Mouse (Mus musculus) midbrain, embryonic 11.5 days (tissue): ENCODE data around the gene Dcps. TPM values are rescaled to one million over a fixed set of nuclear protein-coding genes. Genes with fewer than 3 reads are reported as not detected.
A peak's percentile ranks its signal among the peaks of the same experiment; 100 is the strongest.

Experiments
- ATAC-seq: fragments of 200-750 bp; cut with Nextera tagmentation; 2 replicates; pipeline ENCODE4 v1.8.0; 2017; ENCODE audit warnings: moderate TSS enrichment, moderate library complexity; ENCODE audit not compliant: low FRiP score
- DNase-seq: peaks from one replicate; pipeline ENCODE4 v3.0.0; 2015; ENCODE audit warnings: low spot score; ENCODE audit errors: missing footprints
- H3K27ac ChIP-seq: fragments of 300-500 bp; sonication (generic); 2 replicates; pipeline ENCODE4 v1.5.1; 2014; ENCODE audit warnings: low read depth, low read length
- H3K27me3 ChIP-seq: fragments of 300-500 bp; sonication (generic); 2 replicates; pipeline ENCODE4 v1.6.1; 2014; ENCODE audit warnings: mild to moderate bottlenecking, low read length, moderate library complexity, mixed read lengths; ENCODE audit not compliant: control insufficient read depth, insufficient read depth
- H3K36me3 ChIP-seq: fragments of 300-500 bp; sonication (generic); 2 replicates; pipeline ENCODE4 v1.6.1; 2014; ENCODE audit warnings: mild to moderate bottlenecking, low read length, moderate library complexity, mixed read lengths; ENCODE audit not compliant: control insufficient read depth, insufficient read depth
- H3K4me1 ChIP-seq: fragments of 300-500 bp; sonication (generic); 2 replicates; pipeline ENCODE4 v1.6.1; 2014; ENCODE audit warnings: low read length; ENCODE audit not compliant: control insufficient read depth, insufficient read depth
- H3K4me2 ChIP-seq: fragments of 300-500 bp; sonication (generic); 2 replicates; pipeline ENCODE4 v1.6.1; 2014; ENCODE audit warnings: mild to moderate bottlenecking, moderate library complexity
- H3K4me3 ChIP-seq: fragments of 300-500 bp; sonication (generic); 2 replicates; pipeline ENCODE4 v1.5.1; 2014; ENCODE audit warnings: low read depth, low read length
- H3K9ac ChIP-seq: fragments of 300-500 bp; sonication (generic); 2 replicates; pipeline ENCODE4 v1.6.1; 2014; ENCODE audit warnings: low read length
- H3K9me3 ChIP-seq: fragments of 300-500 bp; sonication (generic); 2 replicates; pipeline ENCODE4 v1.6.1; 2016; ENCODE audit warnings: low read length; ENCODE audit not compliant: control insufficient read depth
- WGBS: fragments of 180-500 bp; shearing (Covaris S2); extraction: QIAGEN DNeasy Blood & Tissue Kit; methylation state at CpG from one replicate; pipeline ENCODE4 v1.1.7; 2014; 5-methylcytosine and 5-hydroxymethylcytosine counted together
- polyA plus RNA-seq: library from polyadenylated mRNA; unstranded; fragments of >200 nt; fragmentation: Nextera tagmentation; extraction: Ambion mirVana; gene quantifications from 2 replicates; pipeline ENCODE4 v1.2.1, GENCODE M21; 2014

Gene Dcps
- polyA plus RNA-seq = 96.8 and 98.0 TPM in 2 replicates

DNA sequence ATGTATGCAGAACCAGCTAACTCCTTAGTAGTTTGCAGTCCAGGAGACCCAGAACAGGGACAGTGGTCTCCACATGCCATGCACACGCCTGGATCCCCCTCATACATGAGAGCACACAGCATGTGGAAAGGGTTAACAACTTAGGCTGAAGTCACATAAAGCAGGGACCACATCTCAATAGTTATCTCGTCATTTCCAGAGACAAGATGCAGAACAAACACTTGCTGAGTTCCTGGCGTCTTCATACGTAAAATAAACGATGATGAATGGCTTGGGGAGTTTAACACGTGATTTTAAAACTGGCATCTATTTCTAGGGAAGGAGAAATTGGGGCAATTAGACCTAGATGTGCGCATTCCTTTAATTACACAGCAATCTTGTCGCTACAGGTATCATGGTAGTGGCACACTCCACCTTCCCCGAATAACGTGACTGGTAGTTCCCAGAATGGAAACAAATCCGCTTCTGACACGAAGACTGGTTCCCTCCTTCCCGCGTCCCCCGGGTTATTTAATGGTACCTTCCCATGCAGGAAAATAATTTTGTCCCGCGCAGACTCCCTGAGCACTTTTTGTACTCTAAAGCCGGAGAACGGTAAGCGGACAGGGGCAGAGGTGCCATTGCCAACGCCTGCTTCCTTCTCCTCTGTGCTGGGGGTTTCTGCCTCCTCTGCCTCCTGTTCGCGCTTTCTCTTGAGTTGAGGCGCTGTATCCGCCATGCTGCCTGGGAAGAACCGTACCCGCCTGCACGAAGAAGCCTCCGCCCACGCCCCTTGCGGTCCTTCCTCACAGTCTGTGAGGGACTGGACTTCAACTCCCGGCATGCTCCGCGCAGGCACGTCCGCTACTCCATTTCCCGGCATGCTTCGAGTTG lies at the start of gene Dcps:
Dcps (minus strand) TSS at position 811 of the 873 bp plus-strand sequence.
- H3K27me3 ChIP-seq = no peaks in the 10 kb centered on the region
- ATAC-seq = peak; percentile 98
- peak within 1 kb of the TSS; percentile 65 for H3K9ac ChIP-seq
- H3K36me3 ChIP-seq = peaks cover 2% of the 10 kb centered on the region; the same call in 1 of the 2 replicates
- WGBS = under 1% methylated on average over 38 of the region's 38 CpGs
- DNase-seq = peak; percentile 99
- H3K9me3 ChIP-seq = no peaks in the 10 kb centered on the region
- H3K4me1 ChIP-seq = peaks cover 3% of the 10 kb centered on the region; the same call in 1 of the 2 replicates
- H3K4me2 ChIP-seq = peak within 1 kb of the TSS; percentile 67
- peak within 1 kb of the TSS; percentile 54 for H3K4me3 ChIP-seq
- no peak within 1 kb of the TSS for H3K27ac ChIP-seq

DNA sequence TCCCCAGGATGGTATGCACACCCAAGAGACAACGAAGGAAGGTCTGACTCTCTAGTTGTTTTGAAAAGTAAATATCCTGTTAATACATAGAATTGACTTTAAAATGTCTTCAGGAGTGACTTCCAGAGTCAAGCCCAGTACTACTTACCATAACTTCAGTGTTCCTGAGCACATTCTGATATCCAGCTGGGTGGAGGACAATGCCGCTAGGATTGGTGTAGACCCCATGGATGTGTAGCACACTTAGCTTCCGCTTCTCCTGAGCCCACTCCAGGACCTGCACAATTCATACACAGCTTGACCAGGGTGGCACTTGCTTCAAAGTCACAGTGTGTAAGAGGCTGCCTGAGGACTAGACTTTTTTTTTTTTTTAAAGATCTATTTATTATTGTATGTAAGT lies 47.6 kb upstream of the Dcps start:
- Histone ChIP-seq H3K27ac (no peak overlapping the region), H3K9ac (no peak overlapping the region), H3K4me2 (no peak overlapping the region), H3K36me3 (peaks cover 3% of the 10 kb centered on the region; the same call in 1 of the 2 replicates), H3K9me3 (no peaks in the 10 kb centered on the region), H3K27me3 (no peaks in the 10 kb centered on the region), H3K4me3 (no peak overlapping the region), H3K4me1 (no peaks in the 10 kb centered on the region)
- WGBS = 95% methylated on average over 3 of the region's 3 CpGs
- DNase-seq (peak; percentile 69), ATAC-seq (no peak)

DNA sequence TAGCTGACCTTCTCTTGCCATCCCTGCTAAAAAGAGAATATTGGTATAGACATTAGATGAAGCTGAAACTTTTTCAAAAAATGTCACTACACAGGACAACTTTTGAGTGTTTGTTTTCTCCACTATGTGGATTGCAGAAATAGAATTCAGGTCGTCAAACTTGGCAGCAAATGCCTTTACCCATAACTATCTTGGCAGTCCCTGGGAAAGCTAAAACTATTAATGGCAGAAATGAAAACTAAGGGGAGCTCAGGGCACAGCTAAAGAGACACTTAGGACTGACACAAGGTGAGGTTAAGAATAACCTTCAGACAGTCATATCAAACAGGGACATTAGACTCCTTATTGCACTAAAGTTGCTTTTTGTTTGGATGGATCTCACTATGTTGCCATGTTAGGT lies 42.1 kb upstream of the Dcps start:
- H3K9me3 ChIP-seq = no peaks in the 10 kb centered on the region
- H3K4me2 ChIP-seq = no peak overlapping the region
- H3K4me3 ChIP-seq = no peak overlapping the region
- WGBS = 78% methylated on average over 1 of the region's 1 CpGs
- no peaks in the 10 kb centered on the region for H3K27me3 ChIP-seq
- ATAC-seq (no peak), DNase-seq (no peak)
- H3K27ac ChIP-seq = no peak overlapping the region
- H3K36me3 ChIP-seq = peaks cover 25% of the 10 kb centered on the region
- no peaks in the 10 kb centered on the region for H3K4me1 ChIP-seq
- no peak overlapping the region for H3K9ac ChIP-seq

DNA sequence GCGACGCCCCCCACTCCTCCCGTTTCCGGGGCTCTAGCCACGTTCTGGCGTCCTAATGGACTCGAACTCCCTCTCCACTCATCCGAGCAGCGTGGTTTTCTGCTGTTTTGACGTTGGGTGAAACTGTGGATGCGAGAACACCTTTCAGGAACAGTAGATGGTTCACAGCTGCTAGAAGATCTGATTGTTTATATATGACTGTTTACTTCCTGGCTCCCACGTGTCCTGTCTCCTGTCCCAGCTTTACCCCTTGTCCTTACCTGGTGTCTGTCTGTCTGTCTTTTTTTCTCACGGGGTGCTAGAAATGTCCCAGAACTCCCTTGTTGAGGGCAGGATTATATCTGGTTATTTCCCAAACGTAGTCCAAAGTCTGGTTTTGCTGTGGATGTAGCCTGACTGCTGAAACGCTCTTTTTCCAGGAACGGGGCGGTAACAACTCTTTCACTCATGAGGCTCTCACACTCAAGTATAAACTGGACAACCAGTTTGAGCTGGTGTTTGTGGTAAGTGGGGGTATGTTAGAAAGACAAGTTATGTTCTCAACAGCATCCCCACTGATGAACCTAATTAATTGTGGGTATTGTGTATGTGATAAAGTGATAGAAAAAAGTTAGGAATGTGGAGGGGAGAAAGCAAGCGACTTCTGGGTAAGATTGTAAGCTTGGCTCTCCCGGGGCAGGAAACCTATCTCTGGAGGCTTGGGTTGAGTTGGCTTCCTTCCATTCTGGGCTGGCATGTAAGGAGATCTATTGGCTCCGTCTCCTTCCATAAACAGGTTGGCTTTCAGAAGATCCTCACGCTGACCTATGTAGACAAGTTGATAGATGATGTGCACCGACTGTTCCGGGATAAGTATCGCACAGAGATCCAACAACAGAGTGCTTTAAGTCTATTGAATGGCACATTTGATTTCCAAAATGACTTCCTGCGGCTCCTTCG lies 36.0 kb upstream of the Dcps start:
- ATAC-seq (no peak), DNase-seq (no peak)
- no peaks in the 10 kb centered on the region for H3K27me3 ChIP-seq
- no peaks in the 10 kb centered on the region for H3K9me3 ChIP-seq
- peaks cover 26% of the 10 kb centered on the region for H3K36me3 ChIP-seq
- peak overlapping the region; percentile 75 for H3K9ac ChIP-seq
- H3K4me1 ChIP-seq = peaks cover 11% of the 10 kb centered on the region
- 39% methylated on average over 26 of the region's 26 CpGs for WGBS
- H3K4me3 ChIP-seq = peak overlapping the region; percentile 86
- peak overlapping the region; percentile 88 for H3K4me2 ChIP-seq
- no peak overlapping the region; the same call in 1 of the 2 replicates for H3K27ac ChIP-seq

DNA sequence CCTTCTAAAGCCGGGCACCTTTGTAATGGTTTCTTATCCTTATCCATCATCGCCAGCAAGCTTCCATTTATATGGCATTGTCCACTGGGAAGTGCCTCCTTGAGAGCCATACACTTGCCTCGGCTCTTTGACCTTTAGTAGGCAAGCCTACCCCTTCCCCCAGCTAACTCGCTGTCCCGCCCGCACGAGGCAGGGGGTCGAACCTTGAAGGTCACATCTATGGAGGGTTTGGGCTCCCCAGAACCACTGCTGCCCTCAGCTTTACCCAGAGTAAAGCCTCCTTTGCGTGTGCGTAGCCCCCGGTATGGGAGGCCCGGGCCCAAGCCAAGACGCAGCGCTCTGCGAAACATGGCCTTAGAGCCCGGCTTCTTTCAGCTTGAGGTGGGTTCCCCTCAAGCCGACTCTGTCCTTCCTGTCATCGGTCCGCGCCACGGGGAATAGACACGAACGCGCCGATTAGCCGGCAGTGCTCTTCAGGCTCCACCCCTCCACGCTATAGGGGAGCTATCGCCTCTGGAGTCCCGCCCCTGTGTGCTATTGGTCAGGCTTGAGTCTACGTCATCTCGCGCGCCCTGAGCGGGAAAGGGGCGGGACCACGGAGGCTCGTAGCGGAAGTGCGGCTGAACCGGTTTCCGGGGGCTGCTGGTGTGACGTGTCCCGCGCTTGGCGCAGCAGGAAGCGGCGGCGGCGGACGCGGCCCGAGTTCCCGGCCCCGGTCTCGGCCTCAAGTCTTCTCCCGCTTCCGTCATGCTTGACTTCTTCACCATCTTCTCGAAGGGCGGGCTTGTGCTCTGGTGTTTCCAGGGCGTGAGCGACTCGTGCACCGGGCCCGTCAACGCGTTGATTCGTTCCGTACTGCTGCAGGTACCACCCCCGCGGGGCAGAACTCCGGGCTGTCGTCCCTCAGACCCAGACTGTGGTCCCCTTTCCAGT lies 34.9 kb upstream of the Dcps start, which contains the start of gene Foxred1:
Foxred1 (minus strand) TSS at position 514 of the 933 bp plus-strand sequence.
- peak within 1 kb of the TSS; percentile 59 for H3K27ac ChIP-seq
- H3K36me3 ChIP-seq = peaks cover 30% of the 10 kb centered on the region
- ATAC-seq (peak; percentile 100), DNase-seq (peak; percentile 100)
- WGBS = 1% methylated on average over 68 of the region's 72 CpGs
- H3K9ac ChIP-seq = peak within 1 kb of the TSS; percentile 75
- H3K4me1 ChIP-seq = peaks cover 11% of the 10 kb centered on the region
- no peaks in the 10 kb centered on the region for H3K27me3 ChIP-seq
- no peaks in the 10 kb centered on the region for H3K9me3 ChIP-seq
- H3K4me3 ChIP-seq = peak within 1 kb of the TSS; percentile 86
- peak within 1 kb of the TSS; percentile 95 for H3K4me2 ChIP-seq

DNA sequence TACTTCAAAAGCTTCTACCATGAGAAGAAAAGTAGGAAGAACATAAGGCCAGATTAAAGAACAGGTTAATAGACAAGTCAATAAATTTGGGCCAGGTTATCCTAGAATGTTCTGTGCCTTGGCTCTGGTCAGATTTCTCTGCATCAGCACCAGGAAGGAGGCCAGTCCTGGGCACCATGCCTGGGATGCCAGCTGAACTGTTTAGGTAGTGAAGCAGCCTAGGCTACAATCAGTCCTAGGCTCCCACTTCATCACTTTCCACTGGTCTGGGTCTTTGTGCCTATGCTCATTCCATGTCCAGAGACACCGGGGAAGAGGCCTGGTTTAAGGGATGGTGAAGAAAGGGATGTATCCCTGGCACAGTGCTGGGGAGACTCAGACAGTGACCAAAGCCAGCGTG lies 28.6 kb upstream of the Dcps start:
- H3K27ac ChIP-seq = no peak overlapping the region
- H3K4me3 ChIP-seq = no peak overlapping the region
- H3K4me1 ChIP-seq = peaks cover 7% of the 10 kb centered on the region; the same call in 1 of the 2 replicates
- H3K9me3 ChIP-seq = no peaks in the 10 kb centered on the region
- ATAC-seq (no peak), DNase-seq (peak; percentile 78)
- H3K4me2 ChIP-seq = no peak overlapping the region
- H3K27me3 ChIP-seq = no peaks in the 10 kb centered on the region
- WGBS = 89% methylated on average over 2 of the region's 2 CpGs
- H3K9ac ChIP-seq = no peak overlapping the region
- peaks cover 8% of the 10 kb centered on the region for H3K36me3 ChIP-seq

DNA sequence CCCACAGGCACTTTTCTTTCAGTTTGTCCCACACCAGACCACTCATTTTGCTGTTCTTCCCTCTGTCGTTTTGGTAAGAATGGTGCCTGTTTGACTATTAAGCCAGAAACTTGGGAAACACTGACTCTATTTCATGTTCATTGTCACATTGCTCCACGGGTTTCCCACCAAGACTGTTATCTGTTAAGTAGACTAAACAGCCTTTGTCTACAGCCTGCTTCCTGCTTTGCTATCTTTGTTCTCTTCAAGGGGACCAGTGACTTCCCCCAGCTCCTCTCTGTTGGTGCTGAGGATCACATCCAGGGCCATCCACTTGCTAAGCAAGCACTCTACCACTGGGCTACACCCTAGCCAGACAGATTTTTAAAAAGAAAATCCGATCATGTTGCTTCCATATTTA lies 27.7 kb upstream of the Dcps start:
- no peaks in the 10 kb centered on the region for H3K9me3 ChIP-seq
- H3K27me3 ChIP-seq = no peaks in the 10 kb centered on the region
- peaks cover 8% of the 10 kb centered on the region for H3K36me3 ChIP-seq
- H3K4me1 ChIP-seq = peaks cover 7% of the 10 kb centered on the region; the same call in 1 of the 2 replicates
- no peak overlapping the region for H3K4me2 ChIP-seq
- WGBS = 75% methylated on average over 3 of the region's 3 CpGs
- no peak overlapping the region for H3K4me3 ChIP-seq
- no peak for ATAC-seq
- no peak overlapping the region for H3K27ac ChIP-seq
- H3K9ac ChIP-seq = no peak overlapping the region
- peak; percentile 73 for DNase-seq

DNA sequence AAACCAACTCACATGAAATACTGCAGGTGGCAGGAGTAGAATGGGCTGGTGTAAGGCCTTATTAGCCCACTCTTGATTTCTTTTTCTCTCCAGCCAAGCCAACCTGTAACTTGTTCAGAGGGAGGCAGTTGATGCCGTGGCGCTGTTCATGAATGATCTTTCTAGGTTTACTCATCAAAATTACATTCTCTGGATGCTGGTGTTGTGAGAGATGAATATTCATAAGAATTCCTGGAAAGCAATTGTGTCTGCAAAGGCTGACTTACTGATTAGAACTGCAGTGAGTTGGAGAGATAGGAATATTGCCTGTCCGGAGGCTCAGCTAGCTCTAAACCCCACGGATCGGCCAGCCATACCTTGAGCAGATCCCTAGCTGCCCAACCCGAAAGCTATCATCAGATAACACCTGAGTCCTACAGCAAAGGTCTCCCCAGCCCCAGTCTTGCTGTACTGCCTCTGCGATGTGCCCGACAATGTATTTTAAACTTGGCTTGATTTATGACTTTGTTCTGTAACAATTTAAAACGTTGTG lies 24.7 kb upstream of the Dcps start:
- 67% methylated on average over 9 of the region's 9 CpGs for WGBS
- Histone ChIP-seq H3K4me2 (peak overlapping the region; percentile 83), H3K27ac (no peak overlapping the region), H3K4me1 (peaks cover 7% of the 10 kb centered on the region; the same call in 1 of the 2 replicates), H3K9me3 (no peaks in the 10 kb centered on the region), H3K9ac (peak overlapping the region; percentile 88; the same call in 1 of the 2 replicates), H3K36me3 (no peaks in the 10 kb centered on the region; the same call in none of the 2 replicates), H3K27me3 (no peaks in the 10 kb centered on the region), H3K4me3 (peak overlapping the region; percentile 71)
- DNase-seq = no peak
- ATAC-seq = peak; percentile 12; the same call in 1 of the 2 replicates
